Mouse (Mus musculus) liver, adult 2 months (tissue): ENCODE data around the gene Gm17359.

Source experiments
- CTCF ChIP-seq: fragments of 200-500 bp; IDR thresholded peaks from 2 replicates; pipeline ENCODE4 v1.5.1; 2011; ENCODE audit warnings: low read depth, low read length, control low read depth
- POLR2A ChIP-seq: fragments of 200-500 bp; IDR thresholded peaks from 2 replicates; pipeline ENCODE4 v1.6.1; 2011; ENCODE audit warnings: low read length, control low read depth; ENCODE audit not compliant: insufficient read depth; ENCODE audit errors: extremely low read depth

GRCm38 (mm10) chr3:79287699-79288458 lies 48.6 kb upstream of the Gm17359 start:
- TF ChIP-seq CTCF (no peak), POLR2A (no peak)
